Mouse (Mus musculus): ENCODE data around the gene Tmem238l.

- TF ChIP-seq POLR2A (IDR thresholded peaks at IDR 0.05; ENCODE audit: low read depth, low read length) = no peak
- TF ChIP-seq CTCF (IDR thresholded peaks at IDR 0.05; ENCODE audit: borderline replicate concordance, insufficient read depth, low read length) = no peak
Observed at GRCm38 (mm10) chr11:66911811-66912210, 44.6 kb upstream of the Tmem238l start, which contains the start of gene Pirt.
